Mouse (Mus musculus) lung, embryonic 15.5 days (tissue): ENCODE measurements at regions not wholly inside any gene's neighbourhood (a gene's known extent, or its start where the extent isn't known, plus 50 kb on each side); places are given as distances from the start of the nearest gene placed in this dataset.

Experiments used
- ATAC-seq: fragments of 200-750 bp; cut with Nextera tagmentation; 2 replicates; pipeline ENCODE4 v1.8.0; 2017; ENCODE audit warnings: moderate number of reproducible peaks, borderline replicate concordance; ENCODE audit not compliant: low FRiP score, low TSS enrichment; ENCODE audit errors: extremely low read depth
- H3K27ac ChIP-seq: fragments of 300-500 bp; sonication (generic); 2 replicates; pipeline ENCODE4 v1.5.1; 2015; ENCODE audit warnings: moderate library complexity, mild to moderate bottlenecking, inconsistent platforms
- H3K27me3 ChIP-seq: fragments of 300-500 bp; sonication (generic); 2 replicates; pipeline ENCODE4 v1.6.1; 2015; ENCODE audit warnings: inconsistent platforms
- H3K36me3 ChIP-seq: fragments of 300-500 bp; sonication (generic); 2 replicates; pipeline ENCODE4 v1.6.1; 2015; ENCODE audit warnings: inconsistent platforms
- H3K4me1 ChIP-seq: fragments of 300-500 bp; sonication (generic); 2 replicates; pipeline ENCODE4 v1.6.1; 2015; ENCODE audit warnings: inconsistent platforms
- H3K4me2 ChIP-seq: fragments of 300-500 bp; sonication (generic); 2 replicates; pipeline ENCODE4 v1.6.1; 2015; ENCODE audit warnings: inconsistent platforms, mild to moderate bottlenecking, moderate library complexity
- H3K4me3 ChIP-seq: fragments of 300-500 bp; sonication (generic); 2 replicates; pipeline ENCODE4 v1.5.1; 2015; ENCODE audit warnings: mild to moderate bottlenecking, inconsistent platforms
- H3K9ac ChIP-seq: fragments of 300-500 bp; sonication (generic); 2 replicates; pipeline ENCODE4 v1.6.1; 2015; ENCODE audit warnings: inconsistent platforms
- H3K9me3 ChIP-seq: fragments of 300-500 bp; sonication (generic); 2 replicates; pipeline ENCODE4 v1.6.1; 2016; ENCODE audit warnings: inconsistent platforms
- WGBS: fragments of 180-500 bp; shearing (Covaris S2); methylation state at CpG from one replicate; pipeline ENCODE4 v1.1.7; 2015; 5-methylcytosine and 5-hydroxymethylcytosine counted together

DNA sequence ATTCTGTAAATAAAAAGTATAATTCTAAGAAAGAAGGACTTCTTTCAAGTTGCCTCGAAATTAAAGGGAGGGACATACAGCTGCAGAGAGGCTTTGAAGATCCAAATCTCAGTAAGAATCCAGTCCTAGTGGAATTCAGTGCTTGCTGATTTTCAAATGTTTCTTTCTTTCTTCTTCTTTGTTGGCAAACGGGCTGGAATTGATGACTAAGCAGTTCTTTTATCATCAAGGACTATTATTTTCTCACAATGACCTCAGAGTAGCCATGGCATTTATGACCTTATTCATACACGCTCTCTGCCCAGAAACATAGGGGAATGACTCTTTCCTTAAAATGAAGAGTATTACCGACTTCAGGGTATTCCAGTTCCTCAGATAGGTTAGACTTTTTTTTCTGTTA lies 1185.9 kb downstream of the Gsdmc2 start:
- no peak for ATAC-seq
- H3K4me1 ChIP-seq: no peaks in the 10 kb centered on the region
- H3K9me3 ChIP-seq: no peaks in the 10 kb centered on the region
- no peak overlapping the region for H3K4me2 ChIP-seq
- no peak overlapping the region for H3K27ac ChIP-seq
- H3K4me3 ChIP-seq: no peak overlapping the region
- no peaks in the 10 kb centered on the region for H3K27me3 ChIP-seq
- WGBS: 70% methylated on average over 4 of the region's 4 CpGs
- H3K36me3 ChIP-seq: no peaks in the 10 kb centered on the region
- H3K9ac ChIP-seq: no peak overlapping the region

DNA sequence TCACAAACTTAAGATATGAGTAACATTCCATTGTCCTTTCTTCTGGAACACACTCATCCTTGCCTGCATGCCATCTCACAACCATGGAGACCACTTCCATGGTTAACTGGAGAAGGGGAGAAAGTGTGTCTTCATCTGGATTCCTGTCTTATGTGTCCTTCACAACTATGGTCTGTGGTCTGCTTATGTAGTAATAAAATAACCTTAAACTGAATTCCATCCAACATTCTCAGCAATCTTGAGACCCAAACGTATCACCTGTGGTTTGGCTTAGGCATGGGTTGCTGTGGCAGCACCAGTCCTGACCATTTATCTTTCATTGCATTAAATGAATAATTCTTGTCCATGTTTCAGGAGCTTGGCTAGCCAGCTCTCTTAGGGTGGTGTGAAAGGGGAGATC lies 1186.3 kb downstream of the Gsdmc2 start:
- WGBS: 83% methylated on average over 1 of the region's 1 CpGs
- no peak for ATAC-seq
- Histone ChIP-seq H3K9ac (no peak overlapping the region), H3K4me1 (no peaks in the 10 kb centered on the region), H3K4me3 (no peak overlapping the region), H3K4me2 (no peak overlapping the region), H3K36me3 (no peaks in the 10 kb centered on the region), H3K27ac (no peak overlapping the region), H3K27me3 (no peaks in the 10 kb centered on the region), H3K9me3 (no peaks in the 10 kb centered on the region)

DNA sequence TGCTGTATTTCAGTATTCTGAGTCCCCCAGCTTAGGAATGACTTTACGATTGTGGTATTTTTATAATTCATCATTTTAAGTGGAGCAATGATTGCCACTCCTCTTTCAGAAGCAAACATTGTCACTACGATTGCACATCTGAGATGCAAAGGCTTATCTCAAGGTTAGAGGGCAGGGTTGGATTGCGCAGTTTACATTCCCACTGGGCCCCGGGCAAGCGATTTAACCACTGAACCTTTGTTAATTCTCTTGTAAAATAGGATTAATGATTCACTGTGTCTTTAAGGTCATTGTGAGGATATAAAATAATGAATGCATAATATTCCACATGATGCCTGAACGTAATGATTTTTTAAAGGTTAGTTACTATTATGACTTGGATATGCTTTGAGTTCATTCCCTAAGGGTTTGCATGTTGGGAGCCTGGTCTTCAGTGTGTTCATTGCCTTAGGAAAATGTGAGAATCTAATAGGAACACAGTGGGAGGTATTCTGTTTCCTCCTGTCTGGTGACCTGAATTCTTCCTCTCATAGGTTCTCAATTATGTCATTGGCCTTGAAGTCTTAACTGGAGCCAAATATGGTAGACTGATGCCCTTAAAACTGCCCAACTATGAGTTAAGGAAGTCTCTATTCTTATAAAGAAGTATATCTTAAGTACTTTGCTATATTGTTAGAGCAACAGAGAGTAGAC lies 1198.4 kb downstream of the Gsdmc2 start:
- Histone ChIP-seq H3K9ac (no peak overlapping the region), H3K27me3 (no peaks in the 10 kb centered on the region), H3K36me3 (no peaks in the 10 kb centered on the region), H3K4me3 (no peak overlapping the region), H3K4me1 (no peaks in the 10 kb centered on the region), H3K9me3 (no peaks in the 10 kb centered on the region), H3K4me2 (no peak overlapping the region), H3K27ac (no peak overlapping the region)
- no peak for ATAC-seq
- WGBS: 53% methylated on average over 6 of the region's 6 CpGs

DNA sequence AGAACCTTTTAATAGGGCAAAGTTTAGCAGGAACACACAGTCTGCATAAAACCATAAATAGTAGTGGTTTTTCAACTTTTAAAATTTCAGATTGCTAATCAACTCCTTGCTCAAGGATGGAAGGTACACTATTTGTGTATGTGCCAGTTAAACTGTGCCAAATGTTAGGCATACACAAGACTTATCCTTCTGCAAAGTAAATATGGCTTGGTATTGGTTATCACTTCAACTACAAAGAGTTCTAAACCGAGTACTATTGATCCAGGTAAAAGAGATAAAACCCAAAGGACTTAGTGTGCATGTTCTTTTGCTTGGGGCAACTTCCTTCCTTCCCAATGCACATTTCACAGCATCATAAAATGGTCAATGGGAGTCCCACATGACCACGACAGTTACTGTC lies 1200.2 kb downstream of the Gsdmc2 start:
- ATAC-seq: no peak
- Histone ChIP-seq H3K27me3 (no peaks in the 10 kb centered on the region), H3K27ac (no peak overlapping the region), H3K9me3 (no peaks in the 10 kb centered on the region), H3K4me3 (no peak overlapping the region), H3K4me2 (no peak overlapping the region), H3K9ac (no peak overlapping the region), H3K4me1 (no peaks in the 10 kb centered on the region), H3K36me3 (no peaks in the 10 kb centered on the region)
- 61% methylated on average over 2 of the region's 2 CpGs for WGBS

DNA sequence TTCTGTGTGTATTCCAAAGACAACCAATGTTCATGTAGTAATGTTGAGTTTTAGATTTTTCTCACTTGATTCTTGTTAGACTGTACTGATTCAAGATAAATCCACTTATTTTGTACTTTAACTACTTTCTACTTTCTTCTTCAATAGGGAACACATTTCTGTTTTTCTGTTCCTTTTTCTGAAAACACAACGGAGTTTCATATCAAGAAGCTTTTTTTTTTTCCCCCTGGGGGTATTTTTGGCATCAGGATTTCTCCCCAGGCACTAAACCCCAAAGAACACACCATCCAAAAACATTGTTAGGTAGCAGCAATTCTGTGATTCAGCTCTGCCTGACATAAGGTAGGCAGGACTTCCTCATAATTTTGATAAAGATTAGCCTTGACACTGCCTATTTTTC lies 1200.7 kb downstream of the Gsdmc2 start:
- no peaks in the 10 kb centered on the region for H3K4me1 ChIP-seq
- H3K36me3 ChIP-seq: no peaks in the 10 kb centered on the region
- H3K27me3 ChIP-seq: no peaks in the 10 kb centered on the region
- ATAC-seq: no peak
- no peak overlapping the region for H3K9ac ChIP-seq
- 79% methylated on average over 1 of the region's 1 CpGs for WGBS
- H3K4me2 ChIP-seq: no peak overlapping the region
- no peaks in the 10 kb centered on the region for H3K9me3 ChIP-seq
- no peak overlapping the region for H3K27ac ChIP-seq
- no peak overlapping the region for H3K4me3 ChIP-seq

DNA sequence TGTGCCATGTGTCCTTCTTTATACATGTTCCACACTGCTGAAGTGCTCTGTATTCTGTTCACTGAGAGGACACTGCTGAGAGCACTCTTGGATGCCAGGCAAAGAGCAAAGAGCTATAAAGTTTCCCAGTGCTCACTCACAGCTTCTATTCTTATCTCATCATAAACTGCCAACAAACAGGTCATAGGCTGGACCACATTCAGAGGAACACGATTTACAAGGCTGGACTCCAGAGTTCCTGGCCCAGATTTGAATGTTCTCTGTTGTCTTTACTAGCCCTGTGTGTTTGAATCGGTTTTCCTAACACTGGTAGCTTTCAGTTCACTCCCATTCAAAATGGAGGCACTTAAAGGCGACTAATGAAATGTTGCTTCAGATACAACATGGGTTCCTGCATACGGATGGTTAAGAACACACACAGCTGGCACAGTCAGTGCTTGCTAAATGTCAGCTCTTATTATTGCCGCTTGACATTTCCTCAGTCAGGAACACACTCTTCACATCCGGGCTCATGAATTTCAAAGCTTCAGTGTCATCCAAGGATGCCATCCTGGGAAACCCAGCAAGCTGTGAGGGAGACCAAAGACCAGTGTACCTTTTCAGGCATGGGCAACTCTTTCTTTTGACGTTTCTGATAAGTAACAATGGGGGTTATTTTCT lies 1203.8 kb downstream of the Gsdmc2 start:
- no peaks in the 10 kb centered on the region for H3K4me1 ChIP-seq
- no peak for ATAC-seq
- no peaks in the 10 kb centered on the region for H3K9me3 ChIP-seq
- H3K27me3 ChIP-seq: no peaks in the 10 kb centered on the region
- H3K4me3 ChIP-seq: no peak overlapping the region
- WGBS: 75% methylated on average over 7 of the region's 7 CpGs
- no peaks in the 10 kb centered on the region for H3K36me3 ChIP-seq
- H3K27ac ChIP-seq: no peak overlapping the region
- no peak overlapping the region for H3K4me2 ChIP-seq
- H3K9ac ChIP-seq: no peak overlapping the region

DNA sequence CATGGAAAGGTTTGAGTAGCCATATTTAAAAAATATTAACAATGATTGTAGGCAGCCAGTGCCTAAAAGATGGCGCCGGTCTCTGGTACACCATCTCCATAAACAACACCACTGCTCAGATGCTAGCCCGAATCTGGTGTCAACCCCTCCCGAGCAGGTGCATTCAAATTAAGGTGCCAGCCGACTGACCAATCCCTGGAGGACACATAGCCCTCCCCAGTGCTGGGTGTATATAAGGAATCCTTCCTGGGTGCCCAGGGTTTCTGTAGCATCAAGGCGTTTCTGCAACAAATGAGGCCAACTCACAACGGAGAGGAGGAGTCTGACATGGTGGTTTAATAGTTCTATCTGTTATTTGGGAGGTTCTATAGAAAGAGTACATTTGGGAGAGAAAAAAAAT lies 1219.6 kb downstream of the Gsdmc2 start:
- WGBS: 87% methylated on average over 7 of the region's 7 CpGs
- ATAC-seq: no peak

DNA sequence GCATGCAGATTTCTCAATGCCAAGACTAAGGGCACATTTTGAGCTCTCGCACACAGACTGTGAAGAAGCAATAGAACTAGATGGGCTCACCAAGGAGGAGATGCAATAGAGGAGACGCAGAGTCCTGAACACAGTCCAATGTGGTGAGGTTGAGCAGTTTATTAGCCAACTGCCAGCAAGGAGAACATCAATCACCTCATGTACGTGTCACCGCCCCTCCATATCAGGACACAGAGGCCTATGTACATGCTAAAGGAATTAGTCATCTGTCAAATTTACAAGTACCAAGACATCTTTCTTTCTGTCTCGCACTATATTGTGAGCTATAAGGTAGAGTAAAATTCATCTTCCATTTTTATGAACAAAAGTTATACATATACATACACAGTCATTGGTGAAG lies 1228.9 kb downstream of the Gsdmc2 start:
- 90% methylated on average over 5 of the region's 5 CpGs for WGBS

More for the DNA sequence above, 1219.6 kb downstream of the Gsdmc2 start:
- H3K36me3 ChIP-seq: no peaks in the 10 kb centered on the region
- H3K4me3 ChIP-seq: no peak overlapping the region
- no peaks in the 10 kb centered on the region for H3K9me3 ChIP-seq
- H3K27me3 ChIP-seq: no peaks in the 10 kb centered on the region
- no peaks in the 10 kb centered on the region for H3K4me1 ChIP-seq
- no peak overlapping the region for H3K9ac ChIP-seq
- no peak overlapping the region for H3K4me2 ChIP-seq
- no peak overlapping the region for H3K27ac ChIP-seq

DNA sequence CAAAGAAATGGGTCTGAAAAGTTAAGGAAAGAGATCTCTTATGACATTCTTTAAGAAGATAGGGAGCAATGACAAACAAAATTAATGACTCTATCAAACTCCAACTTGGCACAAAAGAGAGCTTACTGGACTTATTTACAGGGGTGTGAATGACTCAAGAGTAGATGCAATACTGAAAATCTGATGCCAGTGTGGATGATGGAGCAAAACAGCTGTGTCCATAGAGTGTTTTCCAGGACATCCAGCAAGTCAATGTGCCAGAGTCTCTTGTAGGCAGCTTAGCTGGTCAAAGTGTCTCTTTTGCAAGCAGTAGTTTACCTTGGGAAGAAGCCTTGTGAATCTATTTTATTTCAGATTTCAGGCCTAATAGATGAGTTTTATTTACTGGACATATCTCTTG lies 1248.2 kb downstream of the Gsdmc2 start:
- ATAC-seq: no peak
- H3K9ac ChIP-seq: no peak overlapping the region
- no peak overlapping the region for H3K4me3 ChIP-seq
- H3K27ac ChIP-seq: no peak overlapping the region
- no peaks in the 10 kb centered on the region for H3K36me3 ChIP-seq
- no peaks in the 10 kb centered on the region for H3K4me1 ChIP-seq
- no peaks in the 10 kb centered on the region for H3K9me3 ChIP-seq
- H3K4me2 ChIP-seq: no peak overlapping the region
- no peaks in the 10 kb centered on the region for H3K27me3 ChIP-seq

More for the DNA sequence above, 1228.9 kb downstream of the Gsdmc2 start:
- no peak overlapping the region for H3K4me2 ChIP-seq
- no peaks in the 10 kb centered on the region for H3K27me3 ChIP-seq
- ATAC-seq: no peak
- H3K9ac ChIP-seq: no peak overlapping the region
- no peak overlapping the region for H3K4me3 ChIP-seq
- H3K9me3 ChIP-seq: no peaks in the 10 kb centered on the region
- no peak overlapping the region for H3K27ac ChIP-seq
- H3K36me3 ChIP-seq: no peaks in the 10 kb centered on the region
- no peaks in the 10 kb centered on the region for H3K4me1 ChIP-seq

DNA sequence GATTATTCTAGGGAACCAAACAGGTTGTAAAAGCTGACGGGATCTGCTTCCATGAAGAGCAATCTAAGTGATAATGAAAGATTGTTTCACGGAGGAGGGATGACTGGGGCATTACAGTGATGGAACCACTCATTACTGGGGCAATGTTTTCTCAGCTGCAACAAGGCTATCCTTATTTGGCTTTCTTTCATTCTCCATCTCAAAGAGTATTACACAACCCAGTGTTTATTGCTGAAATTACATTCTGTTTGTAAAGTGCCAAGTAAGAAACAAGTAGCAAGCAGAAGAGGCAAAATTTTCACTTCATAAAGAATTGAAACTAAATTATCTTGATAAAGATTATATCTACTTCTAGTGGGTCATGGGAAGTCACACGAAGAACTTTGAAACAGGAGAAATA lies 1256.4 kb downstream of the Gsdmc2 start:
- H3K4me3 ChIP-seq: no peak overlapping the region
- 64% methylated on average over 3 of the region's 3 CpGs for WGBS
- ATAC-seq: no peak
- no peaks in the 10 kb centered on the region for H3K4me1 ChIP-seq
- no peaks in the 10 kb centered on the region for H3K36me3 ChIP-seq
- H3K4me2 ChIP-seq: no peak overlapping the region
- no peaks in the 10 kb centered on the region for H3K27me3 ChIP-seq
- H3K9ac ChIP-seq: no peak overlapping the region
- no peak overlapping the region for H3K27ac ChIP-seq
- no peaks in the 10 kb centered on the region for H3K9me3 ChIP-seq

DNA sequence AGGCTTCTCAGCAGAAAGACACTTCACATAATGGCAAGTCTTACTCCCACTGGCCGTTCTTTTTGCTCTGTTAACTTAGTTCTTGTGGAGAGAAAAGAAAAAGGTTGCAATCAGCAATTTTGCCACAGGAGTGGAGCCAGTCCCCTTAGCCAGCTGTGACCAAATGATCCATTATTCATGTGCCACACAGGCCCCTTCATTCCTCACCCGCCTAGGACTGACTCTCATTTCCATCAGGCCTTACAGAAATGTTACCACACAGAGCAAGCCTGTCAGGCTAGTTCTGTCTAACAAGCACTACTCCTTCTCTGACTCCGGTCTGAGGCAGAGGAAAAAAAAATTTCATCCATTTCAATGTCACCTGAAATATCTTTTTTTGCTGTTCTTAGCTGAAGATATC lies 1266.2 kb downstream of the Gsdmc2 start:
- 51% methylated on average over 3 of the region's 3 CpGs for WGBS
- Histone ChIP-seq H3K4me1 (no peaks in the 10 kb centered on the region), H3K4me3 (no peak overlapping the region), H3K36me3 (no peaks in the 10 kb centered on the region), H3K9me3 (no peaks in the 10 kb centered on the region), H3K9ac (no peak overlapping the region), H3K27ac (no peak overlapping the region), H3K4me2 (no peak overlapping the region), H3K27me3 (no peaks in the 10 kb centered on the region)
- no peak for ATAC-seq

DNA sequence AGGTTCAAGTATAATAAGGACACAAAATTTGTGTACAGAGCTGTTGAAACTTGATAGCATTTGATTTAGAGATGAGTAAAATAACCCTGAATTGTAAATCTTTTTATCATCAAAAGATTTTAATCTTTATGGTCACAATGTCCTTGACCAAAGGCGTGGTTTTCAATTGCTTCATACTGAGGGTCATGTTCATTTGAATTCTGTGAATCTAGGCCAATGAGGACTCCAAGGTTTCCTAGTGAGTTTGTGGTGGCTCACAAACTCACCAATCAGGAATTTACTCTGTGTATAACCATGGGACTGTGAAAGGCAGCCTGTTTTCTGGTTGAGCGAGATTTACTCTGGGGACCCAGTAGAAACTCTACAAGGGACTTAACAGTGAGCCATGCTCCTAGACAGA lies 1269.2 kb downstream of the Gsdmc2 start:
- no peaks in the 10 kb centered on the region for H3K9me3 ChIP-seq
- H3K4me2 ChIP-seq: no peak overlapping the region
- no peaks in the 10 kb centered on the region for H3K4me1 ChIP-seq
- H3K27ac ChIP-seq: no peak overlapping the region
- H3K4me3 ChIP-seq: no peak overlapping the region
- no peak overlapping the region for H3K9ac ChIP-seq
- H3K36me3 ChIP-seq: no peaks in the 10 kb centered on the region
- WGBS: 88% methylated on average over 2 of the region's 2 CpGs
- no peak for ATAC-seq
- no peaks in the 10 kb centered on the region for H3K27me3 ChIP-seq

DNA sequence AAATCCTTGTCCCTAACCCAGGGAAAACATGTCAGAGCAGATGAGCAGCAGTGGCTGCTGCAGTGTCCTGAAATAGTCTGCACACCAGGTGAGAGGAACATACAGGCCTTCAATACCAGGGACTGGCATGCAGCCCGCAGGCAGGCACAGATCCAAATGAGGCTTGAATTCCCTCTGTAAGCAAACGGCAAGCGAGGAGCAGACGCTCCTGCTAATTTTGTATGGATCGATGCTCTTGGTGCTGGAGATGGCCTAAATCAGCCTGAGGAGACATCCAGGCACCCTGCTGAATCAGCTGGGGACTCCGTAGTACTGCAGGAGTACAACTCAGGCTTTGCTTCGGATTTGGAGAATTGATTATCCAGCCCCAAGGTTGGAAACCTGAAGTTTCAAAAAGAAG lies 1273.2 kb downstream of the Gsdmc2 start:
- no peak overlapping the region for H3K4me3 ChIP-seq
- no peaks in the 10 kb centered on the region for H3K9me3 ChIP-seq
- H3K27me3 ChIP-seq: no peaks in the 10 kb centered on the region
- 73% methylated on average over 7 of the region's 7 CpGs for WGBS
- H3K9ac ChIP-seq: no peak overlapping the region
- no peak overlapping the region for H3K4me2 ChIP-seq
- no peaks in the 10 kb centered on the region for H3K4me1 ChIP-seq
- H3K27ac ChIP-seq: no peak overlapping the region
- ATAC-seq: no peak
- H3K36me3 ChIP-seq: no peaks in the 10 kb centered on the region
